Mouse (Mus musculus): ENCODE data around the gene Zfp341.

The Zfp341 gene

DNA sequence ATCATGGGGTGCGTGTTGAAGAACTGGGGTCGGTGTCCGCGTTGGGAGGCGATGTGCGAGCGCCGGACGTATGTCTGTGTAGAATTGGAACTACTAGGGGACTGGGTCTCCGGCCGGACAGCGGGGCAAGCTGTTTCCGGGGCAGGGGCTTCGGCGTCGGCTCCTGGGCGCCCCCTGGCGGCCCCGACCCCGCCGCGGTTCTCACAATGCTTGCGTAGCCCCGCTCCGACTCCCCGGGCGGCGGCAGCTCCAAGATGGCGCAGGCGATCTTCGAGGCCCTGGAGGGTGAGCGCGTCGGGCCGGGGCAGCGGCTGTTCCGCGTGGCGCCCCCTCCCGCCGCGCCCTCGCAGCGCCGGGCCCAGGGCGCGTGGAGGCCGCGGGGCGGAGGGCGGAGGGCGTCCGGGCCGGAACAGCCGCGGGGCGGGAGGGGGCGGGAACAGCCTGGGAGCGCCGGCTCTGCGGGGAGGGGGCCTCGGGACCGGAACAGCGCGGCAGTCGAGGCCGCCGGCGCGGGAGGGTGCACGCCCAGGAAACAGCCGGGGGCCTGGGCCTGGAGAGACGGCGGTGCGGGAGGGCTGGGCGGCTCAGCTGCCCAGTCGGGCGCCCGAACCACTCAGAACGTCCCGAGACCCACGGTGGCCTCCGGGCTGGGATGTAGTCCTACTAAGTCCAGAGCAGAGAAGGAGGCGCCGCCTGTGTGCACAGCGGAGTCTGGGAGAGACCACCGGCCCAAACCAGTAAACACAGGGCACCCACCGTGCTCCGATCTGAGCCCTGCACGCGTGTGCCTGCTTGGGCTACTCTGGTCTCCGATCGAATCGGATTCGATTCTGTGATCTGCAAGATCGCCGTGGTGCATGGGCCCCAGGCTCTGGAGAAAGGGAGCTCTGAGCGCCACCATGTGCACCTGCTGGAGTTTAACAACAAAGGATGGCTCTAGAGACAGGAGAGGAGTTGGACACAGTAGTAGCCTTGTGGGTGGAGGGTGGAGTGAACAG is at the start of gene Zfp341, which contains the start of gene 4930519P11Rik:
Gene Zfp341 (plus strand): TSS at position 180 of the 998 bp plus-strand sequence.
Gene 4930519P11Rik (minus strand): TSS at position 320 of the 998 bp plus-strand sequence.
- DNase-seq (ENCODE audit: low spot score in 2 of 2): peak; percentile 86 to 89

DNA sequence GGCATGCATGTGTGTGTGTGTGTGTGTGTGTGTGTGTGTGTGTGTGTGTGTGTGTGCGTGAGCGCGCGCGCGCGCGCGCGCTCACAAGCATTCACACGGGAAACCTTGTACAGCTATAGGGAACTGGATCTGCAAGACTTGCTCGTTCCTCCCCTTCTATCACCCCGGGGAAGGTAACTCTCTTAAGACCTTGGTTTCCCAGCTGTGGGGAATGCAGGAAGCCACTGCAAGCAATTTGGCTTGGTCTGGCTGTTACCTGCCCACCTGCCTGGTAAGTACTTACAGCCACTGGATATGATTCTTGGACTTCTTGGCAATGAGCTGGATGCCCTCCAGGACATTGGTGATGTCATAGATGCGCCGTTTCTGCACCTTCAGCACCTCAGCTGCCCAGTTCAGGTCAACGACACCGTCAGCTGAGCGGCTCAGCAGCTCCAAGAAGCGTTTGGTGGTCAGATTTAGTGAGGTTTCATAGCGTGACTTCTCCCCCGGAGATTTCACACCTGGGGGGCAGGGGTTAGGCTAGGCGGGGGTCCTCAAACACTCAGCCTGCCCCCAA is 49.4 kb upstream of the Zfp341 start:
- no peak for DNase-seq (ENCODE audit: low spot score in 2 of 2)

DNA sequence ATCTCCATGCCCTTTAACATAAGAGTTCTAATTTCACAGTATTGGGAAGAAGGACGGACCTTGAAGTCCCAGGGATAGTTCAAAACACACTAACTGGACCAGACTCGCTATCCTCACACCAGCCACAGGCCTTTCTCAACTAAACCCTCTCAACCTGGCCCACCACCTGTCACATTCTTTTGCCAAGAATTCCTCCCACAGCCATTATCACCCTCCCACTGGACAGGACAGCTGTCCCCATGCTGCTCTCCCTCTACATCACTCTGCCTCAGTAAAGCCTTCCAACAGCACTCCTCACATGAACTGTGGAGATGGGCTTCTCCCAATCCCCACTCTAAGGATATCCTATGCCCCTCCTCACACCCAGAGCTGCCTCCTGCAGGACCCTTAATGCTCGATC is 47.5 kb upstream of the Zfp341 start:
- no peak for DNase-seq (ENCODE audit: low spot score in 2 of 2)

DNA sequence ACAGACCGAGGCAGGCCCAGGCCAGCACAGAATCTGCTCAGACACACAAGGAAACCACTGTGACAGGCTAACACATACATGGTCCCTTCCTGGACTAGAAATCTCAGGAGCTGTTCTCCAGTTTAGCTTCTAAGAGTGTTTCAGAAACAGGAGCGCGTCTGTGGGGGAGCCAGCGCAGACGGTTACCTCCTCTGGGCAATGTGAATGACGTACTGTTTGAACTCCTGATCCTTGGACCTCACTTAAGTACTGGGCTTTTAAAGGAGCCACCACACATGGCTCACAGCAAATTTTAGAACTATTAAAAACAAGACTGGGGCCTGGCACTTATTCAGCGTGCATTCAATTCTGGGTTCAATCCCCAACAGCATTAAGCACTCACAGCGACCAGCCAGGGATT is 46.5 kb upstream of the Zfp341 start:
- no peak for DNase-seq (ENCODE audit: low spot score in 2 of 2)

DNA sequence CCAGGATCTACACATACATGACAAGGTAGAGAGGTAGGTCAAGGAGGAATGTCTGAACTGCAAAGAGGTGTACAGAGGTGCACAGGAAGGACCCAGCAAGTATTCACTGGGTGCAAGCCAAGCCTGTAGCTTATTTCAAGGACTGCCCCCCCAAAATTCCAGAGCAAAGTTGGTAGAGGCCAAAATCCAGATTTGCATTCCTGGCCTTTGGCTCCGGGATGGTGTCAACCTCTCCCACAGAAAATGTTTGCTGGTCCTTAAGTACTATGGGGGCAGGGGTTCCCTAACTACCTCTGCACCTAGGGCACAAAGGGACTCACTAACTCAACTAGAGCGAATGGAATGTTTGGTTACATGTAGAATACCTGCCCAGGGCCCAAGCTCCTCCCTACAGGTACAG is 45.3 kb upstream of the Zfp341 start:
- no peak for DNase-seq (ENCODE audit: low spot score in 2 of 2)

DNA sequence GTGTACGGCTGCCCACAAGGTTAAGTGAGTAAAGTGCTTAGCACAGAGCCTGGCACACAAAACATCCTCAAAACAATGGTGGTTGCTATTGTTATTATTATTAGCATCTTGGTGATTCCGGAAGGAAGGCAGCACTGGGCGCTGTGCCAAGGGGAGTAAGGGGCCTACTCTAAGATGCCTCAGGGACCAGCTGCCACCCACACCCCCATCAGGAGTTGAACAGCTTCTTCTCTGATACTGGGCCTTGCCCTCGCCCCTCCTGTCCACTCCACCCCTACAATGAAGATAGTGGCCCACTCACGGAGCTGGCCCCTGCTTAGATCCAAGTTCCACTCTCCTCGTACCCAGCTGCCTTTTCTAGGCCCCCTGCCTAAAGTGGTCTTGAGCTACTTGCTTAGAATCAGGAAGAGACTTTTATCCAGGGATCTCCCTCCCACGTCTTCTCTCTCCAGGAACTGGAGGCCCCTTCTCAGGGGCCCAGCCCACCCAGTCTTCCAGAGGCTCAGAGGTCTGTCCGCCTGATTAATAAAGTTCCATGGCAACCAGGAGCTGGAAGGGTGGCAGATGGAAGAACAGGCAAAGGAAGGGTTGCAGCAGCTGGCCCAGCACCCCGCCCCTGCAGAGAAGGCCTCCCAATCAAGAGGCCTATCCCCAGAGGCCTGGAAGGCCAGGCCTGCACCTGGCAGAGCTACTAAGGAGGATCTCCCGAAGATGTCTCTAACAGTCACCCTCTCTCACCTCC is 44.6 kb upstream of the Zfp341 start:
- no peak for DNase-seq (ENCODE audit: low spot score in 2 of 2)

DNA sequence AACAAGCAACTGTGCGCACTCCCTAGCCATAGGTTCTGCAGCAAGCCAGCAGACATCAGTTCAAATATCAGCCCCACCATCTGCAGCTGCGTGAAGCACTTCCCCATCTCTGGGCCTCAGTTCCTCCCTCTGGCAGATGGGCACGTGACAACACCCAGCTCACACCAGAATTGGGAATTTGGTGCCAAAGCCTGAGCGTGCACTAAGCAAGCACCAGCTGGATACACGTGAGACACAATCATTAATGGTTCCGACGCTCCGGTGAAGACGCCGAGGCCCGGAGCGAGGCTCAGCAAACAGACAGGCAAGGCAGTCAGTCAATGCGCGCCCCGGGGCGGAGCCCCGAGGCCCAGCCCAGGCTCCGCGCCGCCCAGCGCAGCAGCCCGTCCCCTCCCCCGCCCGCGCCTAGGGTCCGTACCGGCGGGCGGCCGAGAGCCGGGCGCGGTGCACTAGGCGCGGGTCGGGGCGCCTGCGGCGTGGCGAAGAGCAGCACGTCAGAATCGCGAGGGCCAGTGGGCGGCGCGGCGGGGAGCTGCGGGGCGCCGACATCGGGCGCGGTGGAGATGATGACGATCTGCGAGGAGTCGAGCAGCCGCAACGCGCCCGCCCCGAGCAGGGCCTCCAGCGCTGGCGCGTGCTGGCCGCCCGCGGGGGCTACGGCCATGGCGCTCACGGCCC is 43.9 kb upstream of the Zfp341 start:
- DNase-seq (ENCODE audit: low spot score in 2 of 2): peak in 1 of 2 experiments; percentile 57

DNA sequence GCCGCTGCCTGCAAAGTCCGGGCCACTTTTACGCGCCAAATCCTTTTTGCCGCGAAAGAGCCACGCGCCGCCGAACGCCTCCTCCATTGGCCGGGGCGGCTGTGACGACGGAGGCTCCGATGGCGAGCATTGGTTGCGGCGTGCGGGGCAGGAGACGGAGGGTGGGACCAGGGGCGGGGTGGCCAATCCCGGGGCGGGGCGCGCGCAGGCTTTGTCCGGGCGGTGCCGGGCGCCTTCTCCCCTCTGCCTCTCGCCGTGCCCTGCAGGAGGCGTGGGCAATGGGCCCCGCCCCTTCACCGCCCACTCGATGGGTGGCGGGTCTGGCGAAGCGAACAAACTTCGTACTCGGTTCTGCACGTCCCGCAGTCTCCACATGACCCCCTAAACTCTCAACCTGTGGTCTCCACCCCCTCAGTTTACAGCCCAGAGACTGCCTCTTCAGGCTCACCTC is 43.2 kb upstream of the Zfp341 start, which contains the start of gene E2f1:
Gene E2f1 (minus strand): TSS at position 57 of the 451 bp plus-strand sequence.
- peak; percentile 85 to 93 for DNase-seq (ENCODE audit: low spot score in 2 of 2)

DNA sequence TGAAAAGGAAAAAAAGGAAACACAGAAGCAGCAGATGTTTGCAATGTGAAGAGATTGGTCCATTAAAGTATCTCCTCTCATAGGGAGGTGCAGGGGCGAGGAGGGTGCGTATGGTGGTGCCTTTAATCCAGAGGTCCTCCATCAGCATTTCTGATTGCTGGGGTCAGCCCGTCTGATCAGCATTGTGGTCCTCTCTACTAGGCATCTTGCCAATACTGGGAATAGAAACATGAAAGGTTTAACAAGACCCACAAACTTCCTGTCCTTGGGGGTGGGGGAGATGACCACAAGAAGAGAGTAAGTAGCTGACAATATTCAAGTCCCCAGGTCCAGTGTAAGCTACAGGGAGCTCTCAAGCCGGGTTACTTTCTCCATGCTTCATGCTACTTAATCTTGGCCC is 42.4 kb upstream of the Zfp341 start:
- no peak for DNase-seq (ENCODE audit: low spot score in 2 of 2)

DNA sequence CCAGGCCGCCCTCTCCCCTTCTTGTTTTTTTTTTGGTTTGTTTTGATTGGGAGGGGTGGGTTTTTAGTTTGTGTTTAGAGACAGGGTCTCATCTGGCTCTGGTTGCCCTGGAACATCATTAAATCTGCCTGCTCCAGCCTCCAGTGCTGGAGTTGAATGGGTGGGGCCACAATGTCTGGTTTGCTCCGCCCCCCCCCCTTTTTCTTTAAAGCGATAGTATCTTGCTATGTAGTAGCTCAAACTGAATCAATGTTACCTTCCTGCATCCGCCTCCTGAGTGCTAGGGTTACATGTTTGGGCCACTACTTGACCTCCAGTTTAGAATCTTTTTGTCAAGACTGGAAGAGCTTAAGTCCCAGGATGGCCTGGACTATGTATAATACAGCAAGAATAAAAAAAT is 41.8 kb upstream of the Zfp341 start:
- DNase-seq (ENCODE audit: low spot score in 2 of 2): no peak

DNA sequence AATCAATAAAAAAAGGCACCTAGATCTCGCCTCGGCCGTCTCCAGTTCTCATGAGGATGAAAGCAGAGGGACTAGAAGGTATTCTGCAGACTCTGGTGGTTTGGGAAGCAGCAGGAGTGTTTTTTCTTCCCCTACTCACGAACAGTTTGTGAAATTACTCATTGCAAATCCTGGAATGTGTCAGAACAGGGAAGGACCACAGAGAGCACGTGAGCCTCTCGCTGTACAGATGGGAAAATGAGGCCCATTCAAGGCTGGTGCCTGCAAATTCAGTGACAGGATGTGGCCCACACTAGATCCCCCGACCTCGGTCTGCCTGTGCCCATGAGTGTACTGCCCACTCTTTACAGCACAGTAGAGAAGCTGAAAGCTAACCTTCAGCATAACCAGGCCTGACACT is 41.1 kb upstream of the Zfp341 start:
- DNase-seq (ENCODE audit: low spot score in 2 of 2): no peak

DNA sequence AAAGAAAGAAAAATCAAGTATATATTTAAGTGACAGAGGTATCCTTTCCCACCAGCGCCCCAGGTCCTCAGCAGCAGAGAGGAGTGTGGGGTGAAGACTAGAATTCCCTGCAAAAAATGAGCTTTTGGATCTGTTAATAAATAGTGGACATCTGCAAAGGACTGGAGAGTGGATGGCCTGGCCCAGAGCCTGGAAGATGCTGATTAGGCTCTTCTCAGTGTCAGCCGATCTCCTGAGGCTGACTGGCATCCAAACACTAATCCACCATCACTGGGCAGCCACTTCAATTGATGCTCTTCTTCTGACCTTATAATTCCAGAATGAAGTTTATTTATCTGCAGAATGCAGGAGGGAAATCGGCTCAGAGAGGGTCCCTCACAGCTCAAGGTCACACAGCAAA is 40.1 kb upstream of the Zfp341 start:
- no peak for DNase-seq (ENCODE audit: low spot score in 2 of 2)

DNA sequence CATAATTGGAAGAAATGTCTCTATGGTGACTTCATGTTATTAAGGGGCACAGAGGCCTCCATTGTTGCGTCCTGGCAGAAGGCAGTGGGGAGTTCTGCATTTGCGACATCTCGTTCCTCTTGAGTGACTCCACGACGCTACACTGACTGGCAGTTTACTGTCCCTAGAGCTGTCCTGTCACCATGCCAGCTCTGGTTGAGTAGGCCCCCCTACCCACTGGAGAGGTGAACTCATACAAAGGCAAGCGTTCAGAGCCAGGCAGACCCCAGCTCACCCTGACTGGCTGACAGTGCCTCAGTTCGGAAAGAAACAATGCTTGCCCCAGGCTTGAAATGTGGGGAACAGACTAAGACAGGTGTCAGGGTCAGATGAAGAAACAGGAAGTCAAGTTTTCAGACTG is 38.8 kb upstream of the Zfp341 start:
- DNase-seq (ENCODE audit: low spot score in 2 of 2): no peak

DNA sequence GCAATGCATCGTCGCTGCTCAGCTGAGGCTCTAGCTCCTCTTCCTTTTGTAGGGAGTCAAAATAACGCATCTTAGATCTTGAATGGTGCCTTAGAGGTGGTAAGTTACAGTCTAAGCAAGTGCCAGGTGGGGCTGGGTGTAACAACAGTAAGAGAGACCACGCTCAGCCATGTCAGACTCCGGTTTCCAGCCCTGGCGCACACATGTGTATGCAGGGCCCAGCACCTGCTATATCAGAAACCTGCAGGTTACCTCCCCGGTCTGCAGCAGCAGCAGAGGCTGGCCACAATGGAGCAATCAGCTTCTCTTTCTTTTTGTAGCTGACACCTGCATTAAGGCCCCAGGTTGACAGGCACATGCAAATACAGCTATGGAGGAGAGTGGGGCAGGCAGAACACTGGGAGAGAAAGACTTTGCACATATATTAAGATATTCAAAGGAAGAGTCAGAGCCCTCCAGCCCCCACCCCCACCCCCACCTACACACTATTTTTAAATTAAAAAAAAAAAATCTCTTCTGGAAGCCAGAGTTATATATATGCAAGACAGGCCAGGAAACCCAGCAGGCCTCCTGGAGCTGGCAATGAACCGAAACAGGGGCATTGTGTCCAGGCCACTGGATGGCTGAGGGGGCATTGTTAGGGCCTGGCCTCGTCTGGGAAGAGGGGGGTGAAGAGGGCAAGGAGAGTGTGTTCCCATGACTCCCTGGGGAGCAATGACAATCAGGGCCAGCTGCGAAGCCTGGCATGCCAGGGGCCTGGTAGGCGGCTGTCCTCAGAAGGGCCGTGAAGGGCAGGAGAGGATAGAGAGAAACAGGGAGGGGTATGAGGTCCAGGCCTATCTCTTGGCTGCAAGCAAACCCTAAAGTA is 36.0 kb upstream of the Zfp341 start:
- no peak for DNase-seq (ENCODE audit: low spot score in 2 of 2)

DNA sequence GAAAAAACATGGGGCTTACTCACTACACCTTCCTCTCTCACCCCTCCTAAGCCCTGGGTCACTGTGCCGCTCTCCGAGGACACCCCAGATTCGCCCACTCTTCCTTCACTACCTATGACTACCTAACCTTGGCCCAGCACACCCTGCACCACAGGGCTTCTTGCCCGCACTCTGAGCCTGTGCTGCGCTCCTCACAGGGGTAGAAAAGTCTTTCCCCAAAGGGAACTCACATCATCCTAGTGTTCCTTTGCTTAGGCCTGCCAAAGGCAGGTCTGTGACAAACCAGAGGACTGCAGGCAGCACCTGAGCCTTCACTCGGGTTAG is 35.4 kb upstream of the Zfp341 start:
- DNase-seq (ENCODE audit: low spot score in 2 of 2): no peak

DNA sequence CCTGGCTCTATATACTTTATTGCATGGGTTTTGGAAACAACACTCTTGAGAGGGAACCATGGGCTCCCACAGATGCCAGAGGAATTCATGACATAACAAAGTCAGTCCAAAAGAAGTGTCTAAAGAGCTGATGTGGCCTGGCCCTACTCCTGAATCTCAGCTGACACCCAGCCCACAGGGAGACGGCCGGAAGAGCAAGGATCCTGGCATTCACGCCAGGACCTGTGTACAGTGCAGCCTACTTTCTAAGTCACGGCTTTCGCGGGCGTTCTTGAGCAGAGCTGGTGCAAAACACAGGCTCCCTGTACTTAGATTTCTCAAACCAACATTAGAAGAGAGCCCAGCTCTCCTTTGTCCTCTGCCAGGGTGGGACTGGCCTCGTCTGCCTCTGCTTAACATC is 32.5 kb upstream of the Zfp341 start:
- no peak for DNase-seq (ENCODE audit: low spot score in 2 of 2)

DNA sequence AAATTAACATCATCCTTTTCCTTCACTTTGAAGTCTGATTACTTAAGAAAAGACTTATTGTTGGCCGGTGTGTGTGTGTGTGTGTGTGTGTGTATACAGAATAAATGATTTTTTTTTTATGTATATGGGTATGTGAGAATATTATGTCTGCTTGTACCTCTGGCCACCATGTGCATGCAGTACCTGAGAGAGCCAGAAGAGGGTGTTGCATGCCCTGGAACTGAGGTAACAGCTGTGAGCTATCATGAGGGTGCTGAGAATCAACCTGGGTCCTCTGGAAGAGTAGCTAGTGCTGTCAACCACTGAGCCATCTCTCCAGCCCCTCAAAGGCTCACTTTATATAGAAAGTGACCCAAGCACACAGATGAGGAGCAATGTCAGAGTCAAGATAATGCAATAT is 31.7 kb upstream of the Zfp341 start:
- DNase-seq (ENCODE audit: low spot score in 2 of 2): no peak

DNA sequence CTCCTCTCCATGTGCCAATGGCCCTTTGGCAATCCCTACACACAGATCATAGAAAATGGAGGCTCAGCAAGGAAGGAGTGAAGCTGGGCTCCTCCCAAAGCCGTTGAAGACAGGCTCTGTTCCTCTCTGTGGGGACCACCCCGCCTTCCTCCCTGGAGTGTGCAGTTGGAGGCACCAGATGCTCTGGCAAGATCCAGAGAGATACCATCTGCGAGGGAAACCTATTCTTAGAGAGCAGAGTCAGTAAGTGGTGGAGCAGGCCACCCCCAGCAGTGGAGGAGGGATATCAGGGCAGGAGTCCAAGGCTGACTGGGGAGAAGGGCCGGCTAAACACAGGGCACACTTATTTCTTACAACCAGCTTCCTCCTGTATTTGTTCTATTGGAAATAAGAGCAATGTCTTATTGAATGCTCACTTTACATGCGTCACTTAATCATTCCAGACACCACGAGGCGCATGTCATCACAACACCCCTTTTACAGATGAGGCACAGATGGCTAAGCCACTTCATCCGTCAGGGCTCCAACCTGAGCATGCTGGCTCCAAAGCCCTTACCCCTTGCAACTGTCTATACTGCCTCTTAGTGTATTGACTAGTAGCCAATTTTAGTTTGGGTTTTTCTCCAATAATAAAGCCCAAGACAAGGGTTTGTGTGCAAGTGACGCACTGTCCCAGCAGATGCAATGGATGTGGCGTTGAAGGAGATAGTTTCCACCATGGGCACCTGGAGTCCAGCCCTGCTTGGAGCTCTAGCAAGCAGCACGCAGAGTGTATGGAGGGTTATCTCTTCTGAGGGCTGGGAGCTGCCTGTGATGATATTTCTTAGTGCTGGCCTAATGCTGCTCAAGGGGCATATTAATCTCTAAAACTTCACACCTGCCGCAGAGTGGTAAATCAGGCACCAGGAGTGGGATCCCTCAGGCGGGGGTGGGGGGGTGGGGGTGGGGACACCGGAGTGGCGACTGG is 28.9 kb upstream of the Zfp341 start:
- peak; percentile 82 to 90 for DNase-seq (ENCODE audit: low spot score in 2 of 2)

DNA sequence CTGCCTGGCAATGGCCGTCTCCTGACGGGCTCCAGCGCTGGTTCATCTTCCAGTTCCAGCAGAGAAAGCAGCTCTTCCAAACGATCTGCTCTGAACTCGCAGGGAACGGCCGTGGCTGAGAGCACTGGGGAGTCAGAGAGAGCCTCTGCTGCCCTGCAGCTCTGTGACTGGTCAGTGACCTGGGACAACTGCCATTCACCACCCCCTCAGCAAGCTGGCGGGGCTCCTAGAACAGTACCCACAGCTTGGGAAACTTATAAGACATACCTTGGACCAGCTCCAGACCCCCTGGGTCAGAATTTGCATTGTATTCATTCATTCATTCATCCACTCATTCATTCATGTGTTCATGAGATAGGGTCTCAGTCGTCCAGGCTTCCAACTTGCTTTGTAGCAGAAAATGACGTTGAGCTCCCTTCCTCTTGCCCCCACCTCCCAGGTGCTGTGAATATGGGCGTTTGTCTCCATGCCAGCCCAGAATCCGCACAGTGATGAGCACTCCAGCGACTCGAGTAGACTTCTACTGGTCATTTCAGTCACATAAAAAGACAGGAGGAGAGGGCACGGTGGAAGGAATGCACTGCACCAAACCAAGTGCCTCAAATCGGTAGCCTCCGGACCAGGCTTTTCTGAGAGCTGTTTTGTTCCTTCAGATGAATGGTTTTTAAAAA is 28.0 kb upstream of the Zfp341 start:
- no peak for DNase-seq (ENCODE audit: low spot score in 2 of 2)
